Mouse (Mus musculus) heart, adult 2 months (tissue): ENCODE results near the gene Hs6st1.

Source experiments
- CTCF ChIP-seq: fragments of 200-600 bp; IDR thresholded peaks from 2 replicates; pipeline ENCODE4 v1.8.1; 2022; ENCODE audit warnings: antibody characterized with exemption, mild to moderate bottlenecking, moderate library complexity
- EP300 ChIP-seq: fragments of 200-500 bp; IDR thresholded peaks from 2 replicates; pipeline ENCODE4 v1.6.1; 2011; ENCODE audit warnings: low read depth, low read length, control low read depth; ENCODE audit not compliant: insufficient read depth
- POLR2A ChIP-seq: fragments of 200-500 bp; IDR thresholded peaks from 2 replicates; pipeline ENCODE4 v1.6.1; 2011; ENCODE audit warnings: mild to moderate bottlenecking, low read depth, low read length, control low read depth; ENCODE audit not compliant: insufficient read depth

DNA sequence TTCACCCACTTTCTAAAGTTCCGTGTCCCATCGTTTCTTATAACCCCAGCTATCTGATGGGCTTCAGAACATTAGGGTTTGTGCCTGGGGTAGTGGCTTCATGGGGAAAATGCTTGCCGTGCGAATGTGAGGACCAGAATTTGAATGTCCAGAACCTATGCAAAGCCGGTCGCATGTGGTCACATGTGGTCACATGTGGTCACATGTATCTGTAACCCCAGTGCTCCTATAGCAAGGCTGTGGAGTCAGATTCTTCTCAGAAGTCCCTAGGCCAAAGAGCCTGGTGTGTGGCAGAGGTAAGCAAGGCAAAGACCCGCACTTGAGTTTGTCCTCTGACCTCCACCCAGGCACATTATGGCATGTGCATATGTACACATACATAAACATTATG, 13.2 kb upstream of the Hs6st1 start:
- TF ChIP-seq CTCF (no peak), POLR2A (no peak), EP300 (no peak)
